Mouse (Mus musculus): ENCODE data around the gene Gstt1. TPM values are rescaled to one million over a fixed set of nuclear protein-coding genes. Genes with fewer than 3 reads are reported as not detected.

Gstt1 gene
- polyA plus RNA-seq, 1 experiment from 2014 or later: 9.8 TPM

- ATAC-seq (ENCODE audit: low FRiP score, low TSS enrichment): no peak
- H3K4me3 ChIP-seq (replicated peaks; ENCODE audit: low read depth, low read length): no peak overlapping the region
- WGBS: 29% methylated on average over 3 of the region's 3 CpGs
Observed at GRCm38 (mm10) chr10:75794880-75795279, 3.5 kb downstream of the Gstt1 start.

GRCm38 (mm10) chr10:75790773-75791172 is 7.6 kb downstream of the Gstt1 start:
- Histone ChIP-seq H3K27ac (replicated peaks; ENCODE audit: low read depth, low read length) (no peak overlapping the region), H3K9ac (replicated peaks; ENCODE audit: low read length) (no peak overlapping the region), H3K36me3 (ENCODE audit: control insufficient read depth, insufficient read depth, low read length) (no peaks in the 10 kb centered on the region), H3K27me3 (ENCODE audit: control insufficient read depth, insufficient read depth, low read length) (no peaks in the 10 kb centered on the region), H3K4me3 (replicated peaks; ENCODE audit: low read depth, low read length) (no peak overlapping the region), H3K4me1 (ENCODE audit: control insufficient read depth, insufficient read depth, low read length) (no peaks in the 10 kb centered on the region), H3K4me2 (ENCODE audit: low read length) (no peak overlapping the region), H3K9me3 (ENCODE audit: control insufficient read depth, low read length) (no peaks in the 10 kb centered on the region)
- 23% methylated on average over 7 of the region's 7 CpGs for WGBS
- ATAC-seq (ENCODE audit: low FRiP score, low TSS enrichment) (no peak), DNase-seq (peak; percentile 28)

More at GRCm38 (mm10) chr10:75794880-75795279, 3.5 kb downstream of the Gstt1 start:
- H3K27me3 ChIP-seq (ENCODE audit: control insufficient read depth, insufficient read depth, low read length): 0 out of 2 replicates have a peak, but pooled peaks cover 5% of the 10 kb centered on the region
- H3K9me3 ChIP-seq (ENCODE audit: control insufficient read depth, low read length): no peaks in the 10 kb centered on the region
- H3K9ac ChIP-seq (replicated peaks; ENCODE audit: low read length): no peak overlapping the region
- no peak overlapping the region for H3K27ac ChIP-seq (replicated peaks; ENCODE audit: low read depth, low read length)
- peaks cover 10% of the 10 kb centered on the region; the same call in 1 of the 2 replicates for H3K4me1 ChIP-seq (ENCODE audit: control insufficient read depth, insufficient read depth, low read length)
- no peak for DNase-seq
- no peaks in the 10 kb centered on the region for H3K36me3 ChIP-seq (ENCODE audit: control insufficient read depth, insufficient read depth, low read length)
- no peak overlapping the region for H3K4me2 ChIP-seq (ENCODE audit: low read length)

GRCm38 (mm10) chr10:75789841-75790240 is 8.5 kb downstream of the Gstt1 start:
- 91% methylated on average over 5 of the region's 5 CpGs for WGBS

GRCm38 (mm10) chr10:75789081-75789735 is 9.2 kb downstream of the Gstt1 start:
- H3K9ac ChIP-seq (replicated peaks; ENCODE audit: low read length): no peak overlapping the region
- H3K36me3 ChIP-seq (ENCODE audit: control insufficient read depth, insufficient read depth, low read length): no peaks in the 10 kb centered on the region
- WGBS: 81% methylated on average over 6 of the region's 6 CpGs
- H3K4me2 ChIP-seq (ENCODE audit: low read length): no peak overlapping the region
- no peaks in the 10 kb centered on the region for H3K9me3 ChIP-seq (ENCODE audit: control insufficient read depth, low read length)
- H3K27ac ChIP-seq (replicated peaks; ENCODE audit: low read depth, low read length): no peak overlapping the region
- no peaks in the 10 kb centered on the region for H3K27me3 ChIP-seq (ENCODE audit: control insufficient read depth, insufficient read depth, low read length)
- DNase-seq (no peak), ATAC-seq (ENCODE audit: low FRiP score, low TSS enrichment) (no peak)
- H3K4me1 ChIP-seq (ENCODE audit: control insufficient read depth, insufficient read depth, low read length): no peaks in the 10 kb centered on the region
- H3K4me3 ChIP-seq (replicated peaks; ENCODE audit: low read depth, low read length): no peak overlapping the region

More at GRCm38 (mm10) chr10:75789841-75790240, 8.5 kb downstream of the Gstt1 start:
- Histone ChIP-seq H3K9me3 (ENCODE audit: control insufficient read depth, low read length) (no peaks in the 10 kb centered on the region), H3K9ac (replicated peaks; ENCODE audit: low read length) (no peak overlapping the region), H3K4me3 (replicated peaks; ENCODE audit: low read depth, low read length) (no peak overlapping the region), H3K27ac (replicated peaks; ENCODE audit: low read depth, low read length) (no peak overlapping the region), H3K4me2 (ENCODE audit: low read length) (no peak overlapping the region), H3K27me3 (ENCODE audit: control insufficient read depth, insufficient read depth, low read length) (no peaks in the 10 kb centered on the region), H3K36me3 (ENCODE audit: control insufficient read depth, insufficient read depth, low read length) (no peaks in the 10 kb centered on the region), H3K4me1 (ENCODE audit: control insufficient read depth, insufficient read depth, low read length) (no peaks in the 10 kb centered on the region)
- no peak for ATAC-seq (ENCODE audit: low FRiP score, low TSS enrichment)
- DNase-seq: no peak

GRCm38 (mm10) chr10:75788277-75788676 is 10.1 kb downstream of the Gstt1 start:
- Histone ChIP-seq H3K27me3 (ENCODE audit: control insufficient read depth, insufficient read depth, low read length) (no peaks in the 10 kb centered on the region), H3K4me1 (ENCODE audit: control insufficient read depth, insufficient read depth, low read length) (no peaks in the 10 kb centered on the region), H3K4me2 (ENCODE audit: low read length) (no peak overlapping the region), H3K27ac (replicated peaks; ENCODE audit: low read depth, low read length) (no peak overlapping the region), H3K36me3 (ENCODE audit: control insufficient read depth, insufficient read depth, low read length) (no peaks in the 10 kb centered on the region), H3K9me3 (ENCODE audit: control insufficient read depth, low read length) (no peaks in the 10 kb centered on the region), H3K9ac (replicated peaks; ENCODE audit: low read length) (no peak overlapping the region), H3K4me3 (replicated peaks; ENCODE audit: low read depth, low read length) (no peak overlapping the region)
- 96% methylated on average over 8 of the region's 8 CpGs for WGBS
- DNase-seq: no peak
- ATAC-seq (ENCODE audit: low FRiP score, low TSS enrichment): no peak

GRCm38 (mm10) chr10:75785442-75785841 is 12.9 kb downstream of the Gstt1 start:
- ATAC-seq (ENCODE audit: low FRiP score, low TSS enrichment): no peak
- Histone ChIP-seq H3K27me3 (ENCODE audit: control insufficient read depth, insufficient read depth, low read length) (peaks cover 12% of the 10 kb centered on the region), H3K4me3 (replicated peaks; ENCODE audit: low read depth, low read length) (no peak overlapping the region), H3K4me2 (ENCODE audit: low read length) (no peak overlapping the region), H3K9ac (replicated peaks; ENCODE audit: low read length) (no peak overlapping the region), H3K4me1 (ENCODE audit: control insufficient read depth, insufficient read depth, low read length) (peaks cover 5% of the 10 kb centered on the region), H3K36me3 (ENCODE audit: control insufficient read depth, insufficient read depth, low read length) (no peaks in the 10 kb centered on the region), H3K9me3 (ENCODE audit: control insufficient read depth, low read length) (no peaks in the 10 kb centered on the region), H3K27ac (replicated peaks; ENCODE audit: low read depth, low read length) (no peak overlapping the region)
- 80% methylated on average over 1 of the region's 1 CpGs for WGBS
- no peak for DNase-seq

- WGBS: 2% methylated on average over 28 of the region's 28 CpGs
- peaks cover 29% of the 10 kb centered on the region for H3K27me3 ChIP-seq (ENCODE audit: control insufficient read depth, insufficient read depth, low read length)
- H3K4me1 ChIP-seq (ENCODE audit: control insufficient read depth, insufficient read depth, low read length): peaks cover 5% of the 10 kb centered on the region
- no peaks in the 10 kb centered on the region for H3K36me3 ChIP-seq (ENCODE audit: control insufficient read depth, insufficient read depth, low read length)
- no peak within 1 kb of the TSS for H3K9ac ChIP-seq (replicated peaks; ENCODE audit: low read length)
- H3K9me3 ChIP-seq (ENCODE audit: control insufficient read depth, low read length): no peaks in the 10 kb centered on the region
- DNase-seq: peak; percentile 49
- ATAC-seq (ENCODE audit: low FRiP score, low TSS enrichment): no peak
- no peak within 1 kb of the TSS for H3K27ac ChIP-seq (replicated peaks; ENCODE audit: low read depth, low read length)
- H3K4me2 ChIP-seq (ENCODE audit: low read length): peak within 1 kb of the TSS; percentile 63
- H3K4me3 ChIP-seq (replicated peaks; ENCODE audit: low read depth, low read length): peak within 1 kb of the TSS; percentile 29
Observed at GRCm38 (mm10) chr10:75780769-75781578, 17.4 kb downstream of the Gstt1 start, which contains the start of the genes Gm20441 and Gstt3. Gene Gm20441 (minus strand): TSS chr10:75780954. Gene Gstt3 (minus strand): TSS chr10:75781414.

- Histone ChIP-seq H3K9me3 (ENCODE audit: control insufficient read depth, low read length) (no peaks in the 10 kb centered on the region), H3K27ac (replicated peaks; ENCODE audit: low read depth, low read length) (no peak overlapping the region), H3K9ac (replicated peaks; ENCODE audit: low read length) (no peak overlapping the region), H3K36me3 (ENCODE audit: control insufficient read depth, insufficient read depth, low read length) (no peaks in the 10 kb centered on the region), H3K4me1 (ENCODE audit: control insufficient read depth, insufficient read depth, low read length) (peaks cover 5% of the 10 kb centered on the region), H3K4me2 (ENCODE audit: low read length) (no peak overlapping the region), H3K27me3 (ENCODE audit: control insufficient read depth, insufficient read depth, low read length) (peaks cover 29% of the 10 kb centered on the region), H3K4me3 (replicated peaks; ENCODE audit: low read depth, low read length) (no peak overlapping the region)
- ATAC-seq (ENCODE audit: low FRiP score, low TSS enrichment): no peak
- DNase-seq: no peak
- 42% methylated on average over 15 of the region's 15 CpGs for WGBS
Observed at GRCm38 (mm10) chr10:75779206-75780174, 18.9 kb downstream of the Gstt1 start.

Data from midbrain, embryonic 14.5 days (tissue).